Mouse (Mus musculus) embryonic facial prominence, embryonic 14.5 days (tissue): Measurements from ENCODE around the gene Kcnip4. TPM values are rescaled to one million over a fixed set of nuclear protein-coding genes. Genes with fewer than 3 reads are reported as not detected.

Experiments used
- ATAC-seq: fragments of 200-750 bp; cut with Nextera tagmentation; 2 replicates; pipeline ENCODE4 v1.8.0; 2017; ENCODE audit warnings: low read depth, moderate number of reproducible peaks, moderate TSS enrichment
- DNase-seq: peaks from one replicate; pipeline ENCODE4 v3.0.0-alpha.2; 2015; ENCODE audit warnings: low spot score
- H3K27ac ChIP-seq: fragments of 300-500 bp; sonication (generic); replicated peaks from 2 replicates; pipeline ENCODE4 v1.5.1; 2014; ENCODE audit warnings: low read depth, mild to moderate bottlenecking, low read length, moderate library complexity
- H3K27me3 ChIP-seq: fragments of 300-500 bp; sonication (generic); replicated peaks from 2 replicates; pipeline ENCODE4 v1.6.1; 2014; ENCODE audit warnings: low read length; ENCODE audit not compliant: control insufficient read depth, insufficient read depth
- H3K36me3 ChIP-seq: fragments of 300-500 bp; sonication (generic); 2 replicates; pipeline ENCODE4 v1.6.1; 2014; ENCODE audit warnings: low read length, mixed read lengths; ENCODE audit not compliant: control insufficient read depth, insufficient read depth
- H3K4me1 ChIP-seq: fragments of 300-500 bp; sonication (generic); 2 replicates; pipeline ENCODE4 v1.6.1; 2014; ENCODE audit warnings: antibody characterized with exemption, low read length; ENCODE audit not compliant: control insufficient read depth, insufficient read depth
- H3K4me2 ChIP-seq: fragments of 300-500 bp; sonication (generic); 2 replicates; pipeline ENCODE4 v1.6.1; 2014; ENCODE audit warnings: low read depth, mild to moderate bottlenecking, low read length, moderate library complexity, mixed read lengths
- H3K4me3 ChIP-seq: fragments of 300-500 bp; sonication (generic); 2 replicates; pipeline ENCODE4 v1.5.1; 2014; ENCODE audit warnings: low read depth, mild to moderate bottlenecking, low read length
- H3K9ac ChIP-seq: fragments of 300-500 bp; sonication (generic); 2 replicates; pipeline ENCODE4 v1.6.1; 2014; ENCODE audit warnings: low read depth, mild to moderate bottlenecking, low read length, moderate library complexity, mixed read lengths
- H3K9me3 ChIP-seq: fragments of 300-500 bp; sonication (generic); 2 replicates; pipeline ENCODE4 v1.6.1; 2016; ENCODE audit warnings: low read length; ENCODE audit not compliant: control insufficient read depth
- WGBS: fragments of 180-500 bp; shearing (Covaris S2); extraction: QIAGEN DNeasy Blood & Tissue Kit; methylation state at CpG from one replicate; pipeline ENCODE4 v1.1.7; 2014; 5-methylcytosine and 5-hydroxymethylcytosine counted together
- polyA plus RNA-seq: library from polyadenylated mRNA; unstranded; fragments of >200 nt; fragmentation: Nextera tagmentation; extraction: Ambion mirVana; gene quantifications from 2 replicates; pipeline ENCODE4 v1.2.1, GENCODE M21; 2014

Kcnip4 gene
- polyA plus RNA-seq, 1 experiment from 2014 or later, result 2.9 TPM

GRCm38 (mm10) chr5:49498743-49499142 is 26.0 kb downstream of the Kcnip4 start:
- DNase-seq (no peak), ATAC-seq (no peak)
- H3K9me3 ChIP-seq, result no peaks in the 10 kb centered on the region
- no peaks in the 10 kb centered on the region for H3K4me1 ChIP-seq
- 73% methylated on average over 3 of the region's 3 CpGs for WGBS
- no peak overlapping the region for H3K9ac ChIP-seq
- H3K4me2 ChIP-seq, result no peak overlapping the region
- H3K27ac ChIP-seq, result no peak overlapping the region
- H3K27me3 ChIP-seq, result no peaks in the 10 kb centered on the region
- no peak overlapping the region for H3K4me3 ChIP-seq
- no peaks in the 10 kb centered on the region for H3K36me3 ChIP-seq

GRCm38 (mm10) chr5:49487270-49487669 is 37.4 kb downstream of the Kcnip4 start:
- WGBS, result 61% methylated on average over 2 of the region's 2 CpGs
- no peak for ATAC-seq
- no peaks in the 10 kb centered on the region for H3K27me3 ChIP-seq

GRCm38 (mm10) chr5:49470738-49471137 is 54.0 kb downstream of the Kcnip4 start:
- Histone ChIP-seq H3K9me3 (no peaks in the 10 kb centered on the region), H3K4me2 (no peak overlapping the region), H3K36me3 (no peaks in the 10 kb centered on the region), H3K27me3 (no peaks in the 10 kb centered on the region), H3K9ac (no peak overlapping the region), H3K4me1 (no peaks in the 10 kb centered on the region), H3K27ac (no peak overlapping the region), H3K4me3 (no peak overlapping the region)
- DNase-seq, result no peak
- 78% methylated on average over 2 of the region's 2 CpGs for WGBS
- ATAC-seq, result no peak

More at GRCm38 (mm10) chr5:49487270-49487669, 37.4 kb downstream of the Kcnip4 start:
- no peak overlapping the region for H3K27ac ChIP-seq
- H3K9ac ChIP-seq, result no peak overlapping the region
- no peaks in the 10 kb centered on the region for H3K36me3 ChIP-seq
- H3K4me2 ChIP-seq, result no peak overlapping the region
- H3K4me3 ChIP-seq, result no peak overlapping the region
- no peak for DNase-seq
- no peaks in the 10 kb centered on the region for H3K9me3 ChIP-seq
- H3K4me1 ChIP-seq, result no peaks in the 10 kb centered on the region

GRCm38 (mm10) chr5:49460643-49461276 is 63.9 kb downstream of the Kcnip4 start:
- Histone ChIP-seq H3K4me3 (no peak overlapping the region), H3K36me3 (no peaks in the 10 kb centered on the region), H3K9ac (no peak overlapping the region), H3K4me2 (no peak overlapping the region), H3K9me3 (no peaks in the 10 kb centered on the region), H3K27me3 (no peaks in the 10 kb centered on the region), H3K4me1 (no peaks in the 10 kb centered on the region), H3K27ac (no peak overlapping the region)
- DNase-seq (no peak), ATAC-seq (no peak)
- 83% methylated on average over 6 of the region's 6 CpGs for WGBS

GRCm38 (mm10) chr5:49453100-49453499 is 71.6 kb downstream of the Kcnip4 start:
- Histone ChIP-seq H3K4me1 (no peaks in the 10 kb centered on the region), H3K27me3 (no peaks in the 10 kb centered on the region), H3K9me3 (no peaks in the 10 kb centered on the region), H3K36me3 (no peaks in the 10 kb centered on the region), H3K4me3 (no peak overlapping the region), H3K4me2 (no peak overlapping the region), H3K27ac (no peak overlapping the region), H3K9ac (no peak overlapping the region)
- 81% methylated on average over 3 of the region's 3 CpGs for WGBS
- ATAC-seq (no peak), DNase-seq (no peak)

GRCm38 (mm10) chr5:49451295-49451694 is 73.4 kb downstream of the Kcnip4 start:
- no peak overlapping the region for H3K4me2 ChIP-seq
- no peak for DNase-seq
- H3K4me3 ChIP-seq, result no peak overlapping the region
- no peak overlapping the region for H3K27ac ChIP-seq
- H3K4me1 ChIP-seq, result no peaks in the 10 kb centered on the region
- no peak for ATAC-seq
- H3K36me3 ChIP-seq, result no peaks in the 10 kb centered on the region
- H3K27me3 ChIP-seq, result no peaks in the 10 kb centered on the region
- no peak overlapping the region for H3K9ac ChIP-seq
- no peaks in the 10 kb centered on the region for H3K9me3 ChIP-seq

- no peaks in the 10 kb centered on the region for H3K27me3 ChIP-seq
- no peaks in the 10 kb centered on the region for H3K36me3 ChIP-seq
- no peak overlapping the region for H3K4me3 ChIP-seq
- no peak overlapping the region for H3K9ac ChIP-seq
- WGBS, result 68% methylated on average over 3 of the region's 3 CpGs
- no peak overlapping the region for H3K27ac ChIP-seq
- ATAC-seq (no peak), DNase-seq (no peak)
- no peak overlapping the region for H3K4me2 ChIP-seq
- H3K9me3 ChIP-seq, result no peaks in the 10 kb centered on the region
- no peaks in the 10 kb centered on the region for H3K4me1 ChIP-seq
These were observed 73.8 kb downstream of the Kcnip4 start for GRCm38 (mm10) chr5:49450876-49451275.

GRCm38 (mm10) chr5:49437236-49437635 is 87.5 kb downstream of the Kcnip4 start:
- WGBS, result 55% methylated on average over 2 of the region's 2 CpGs
- H3K9me3 ChIP-seq, result no peaks in the 10 kb centered on the region
- H3K4me1 ChIP-seq, result no peaks in the 10 kb centered on the region
- ATAC-seq, result no peak
- H3K27me3 ChIP-seq, result no peaks in the 10 kb centered on the region
- H3K36me3 ChIP-seq, result no peaks in the 10 kb centered on the region
- H3K4me2 ChIP-seq, result no peak overlapping the region
- no peak overlapping the region for H3K4me3 ChIP-seq
- no peak overlapping the region for H3K27ac ChIP-seq
- no peak overlapping the region for H3K9ac ChIP-seq
- no peak for DNase-seq

- no peak overlapping the region for H3K27ac ChIP-seq
- no peak overlapping the region for H3K4me2 ChIP-seq
- H3K9me3 ChIP-seq, result no peaks in the 10 kb centered on the region
- DNase-seq (no peak), ATAC-seq (no peak)
- H3K27me3 ChIP-seq, result no peaks in the 10 kb centered on the region
- H3K4me3 ChIP-seq, result no peak overlapping the region
- H3K36me3 ChIP-seq, result no peaks in the 10 kb centered on the region
- H3K4me1 ChIP-seq, result no peaks in the 10 kb centered on the region
- H3K9ac ChIP-seq, result no peak overlapping the region
These were observed 97.0 kb downstream of the Kcnip4 start for GRCm38 (mm10) chr5:49427689-49428088.
